Mouse (Mus musculus): Measurements from ENCODE around the gene Olfr1016. TPM values are rescaled to one million over a fixed set of nuclear protein-coding genes. Genes with fewer than 3 reads are reported as not detected.

Olfr1016 gene
- total RNA-seq (2021): not detected

DNA sequence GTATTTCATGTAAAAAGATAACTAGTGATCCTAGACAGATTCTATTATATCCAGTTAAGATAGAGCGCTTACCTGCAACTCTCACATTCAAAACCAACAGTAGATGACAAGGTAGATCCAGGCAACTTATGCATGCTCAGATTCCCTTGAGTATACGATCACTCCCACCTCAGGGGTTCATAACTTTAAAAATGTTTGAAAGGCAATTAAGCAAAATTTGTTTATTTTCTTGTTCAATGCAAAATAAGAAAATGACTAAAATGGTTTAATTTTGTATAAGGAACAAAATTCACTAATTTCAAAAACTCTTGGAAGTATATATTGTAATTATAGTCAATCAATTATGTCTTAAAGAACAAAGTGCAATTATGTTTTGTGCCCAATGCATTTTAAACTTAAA, at the start of gene Olfr1016:
Gene Olfr1016, minus strand, starts transcription at position 101 of the 400 bp plus-strand sequence.
- no peak for DNase-seq

DNA sequence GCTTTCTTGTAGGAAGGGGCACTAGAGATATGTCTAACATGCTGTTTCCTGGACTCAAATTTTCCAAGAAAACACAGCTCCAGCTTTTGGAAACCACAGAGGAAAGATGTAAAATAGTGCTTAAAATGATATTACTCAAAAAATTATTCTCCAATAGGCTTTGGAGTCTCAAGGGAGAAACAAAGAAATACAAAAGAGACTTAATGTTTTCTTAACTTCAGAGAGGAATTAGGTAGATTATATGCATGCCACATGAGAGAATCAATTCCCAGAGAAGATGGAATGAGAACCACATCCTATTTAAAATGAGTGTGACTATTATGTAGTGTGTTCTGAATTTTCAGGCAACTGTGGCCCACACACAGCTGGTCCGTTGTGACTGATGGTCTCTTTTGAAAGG, 44.4 kb upstream of the Olfr1016 start, which contains the start of gene Olfr1020:
Gene Olfr1020, plus strand, starts transcription at position 301 of the 400 bp plus-strand sequence.
- DNase-seq: no peak

- DNase-seq: no peak
Measured at GRCm38 (mm10) chr2:85845383-85845782, 43.0 kb upstream of the Olfr1016 start, which contains the start of gene Olfr1019. Gene Olfr1019, minus strand, starts transcription at chr2:85845483.

DNA sequence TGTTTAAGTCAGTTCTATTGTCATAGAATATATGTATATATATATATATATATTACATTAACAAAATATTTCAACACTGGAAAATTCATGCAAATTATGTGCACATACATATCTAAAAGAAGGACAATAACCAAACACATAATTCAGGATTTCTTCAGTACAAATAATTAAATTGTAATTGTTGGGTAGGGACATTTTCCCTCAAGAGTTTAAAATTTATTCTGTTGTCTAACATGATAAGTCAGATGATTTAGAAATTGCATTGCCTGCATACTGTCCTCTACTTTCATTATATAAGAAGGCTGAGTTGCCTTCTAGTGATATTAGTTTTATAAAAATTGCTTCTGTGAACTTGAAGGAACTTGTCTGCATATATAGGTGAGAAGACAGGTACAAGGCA, 15.8 kb upstream of the Olfr1016 start, which contains the start of gene Olfr1018:
Gene Olfr1018, plus strand, starts transcription at position 301 of the 400 bp plus-strand sequence.
- no peak for DNase-seq

- DNase-seq: no peak
Measured at GRCm38 (mm10) chr2:85804501-85804900, 2.2 kb upstream of the Olfr1016 start.

GRCm38 (mm10) chr2:85792331-85792730, 10.0 kb downstream of the Olfr1016 start:
- no peak for DNase-seq

GRCm38 (mm10) chr2:85781717-85782116, 20.6 kb downstream of the Olfr1016 start, which contains the start of gene Olfr1015:
Gene Olfr1015, plus strand, starts transcription at chr2:85782017.
- no peak for DNase-seq

- DNase-seq: no peak
Measured at GRCm38 (mm10) chr2:85772413-85772812, 29.9 kb downstream of the Olfr1016 start, which contains the start of gene Olfr1014. Gene Olfr1014, plus strand, starts transcription at chr2:85772713.

DNA sequence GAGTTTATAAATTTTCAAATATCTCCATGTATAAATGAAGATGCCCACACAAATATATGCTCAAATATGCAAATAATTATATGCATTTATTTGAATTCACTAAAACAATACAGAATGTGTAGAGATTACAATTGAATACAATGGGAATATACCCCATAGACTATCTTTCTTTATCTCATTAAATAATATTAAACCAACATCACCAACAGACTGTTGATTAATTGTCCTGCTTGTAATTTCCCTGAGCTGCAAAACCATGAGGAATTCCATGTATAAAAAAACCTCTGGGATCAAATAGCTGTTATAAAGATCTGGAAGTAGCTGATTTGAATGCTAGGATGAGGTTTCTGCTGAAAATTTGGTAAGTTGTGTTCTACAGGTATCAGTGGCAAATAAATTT, 35.5 kb downstream of the Olfr1016 start, which contains the start of gene Olfr1013:
Gene Olfr1013, plus strand, starts transcription at position 301 of the 400 bp plus-strand sequence.
- DNase-seq: no peak

GRCm38 (mm10) chr2:85762666-85763065, 39.7 kb downstream of the Olfr1016 start, which contains the start of gene Olfr1012:
Gene Olfr1012, minus strand, starts transcription at chr2:85762766.
- no peak for DNase-seq

DNA sequence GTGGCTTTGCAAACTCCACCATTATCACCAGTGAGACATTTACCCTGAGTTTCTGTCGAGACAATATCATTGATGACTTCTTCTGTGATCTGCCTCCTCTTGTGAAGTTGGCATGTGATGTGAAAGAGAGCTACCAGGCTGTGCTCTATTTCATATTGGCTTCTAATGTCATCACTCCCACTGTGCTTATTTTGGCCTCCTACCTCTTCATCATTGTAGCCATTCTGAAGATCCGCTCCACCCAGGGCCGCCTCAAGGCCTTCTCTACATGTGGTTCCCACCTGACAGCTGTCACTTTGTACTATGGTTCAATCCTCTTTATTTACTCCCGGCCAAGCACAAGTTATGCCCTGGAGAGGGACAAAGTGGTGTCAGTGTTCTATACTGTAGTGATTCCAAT, 48.5 kb downstream of the Olfr1016 start:
- DNase-seq: no peak

Other genes with a start within 250 kb of the Olfr1016 start
- not detected for gene Olfr996, start 223.3 kb downstream of the Olfr1016 start, total RNA-seq (2021)
- gene Olfr998, start 213.6 kb downstream of the Olfr1016 start, total RNA-seq (2021): not detected
- gene Olfr1000, start 190.6 kb downstream of the Olfr1016 start, total RNA-seq (2021): not detected
- gene Olfr1002, start 151.8 kb downstream of the Olfr1016 start, total RNA-seq (2021): not detected
- not detected for gene Olfr154, start 138.1 kb downstream of the Olfr1016 start, total RNA-seq (2021)
- not detected for gene Olfr1006, start 123.8 kb downstream of the Olfr1016 start, total RNA-seq (2021)
- gene Olfr1008, start 113.1 kb downstream of the Olfr1016 start, total RNA-seq (2021): not detected
- gene Olfr1009, start 87.1 kb downstream of the Olfr1016 start, total RNA-seq (2021): not detected
- not detected for gene Olfr1012, start 39.8 kb downstream of the Olfr1016 start, total RNA-seq (2021)
- not detected for gene Olfr1013, start 35.4 kb downstream of the Olfr1016 start, total RNA-seq (2021)
- not detected for gene Olfr1014, start 29.8 kb downstream of the Olfr1016 start, total RNA-seq (2021)
- not detected for gene Olfr1015, start 20.5 kb downstream of the Olfr1016 start, total RNA-seq (2021)
- gene Olfr1018, start 15.9 kb upstream of the Olfr1016 start, total RNA-seq (2021): not detected
- not detected for gene Olfr1019, start 42.9 kb upstream of the Olfr1016 start, total RNA-seq (2021)
- gene Olfr1020, start 44.5 kb upstream of the Olfr1016 start, total RNA-seq (2021): not detected
- gene Olfr1022, start 66.0 kb upstream of the Olfr1016 start, total RNA-seq (2021): not detected
- not detected for gene Olfr1023, start 83.1 kb upstream of the Olfr1016 start, total RNA-seq (2021)
- not detected for gene Olfr1024, start 102.5 kb upstream of the Olfr1016 start, total RNA-seq (2021)
- gene Olfr1025-ps1, start 112.6 kb upstream of the Olfr1016 start, total RNA-seq (2021): not detected
- gene Olfr1026, start 119.0 kb upstream of the Olfr1016 start, total RNA-seq (2021): not detected
- not detected for gene Olfr1028, start 147.9 kb upstream of the Olfr1016 start, total RNA-seq (2021)
- not detected for gene Olfr1029, start 171.4 kb upstream of the Olfr1016 start, total RNA-seq (2021)
- gene Olfr1030, start 176.7 kb upstream of the Olfr1016 start, total RNA-seq (2021): not detected
- gene Olfr1031, start 187.8 kb upstream of the Olfr1016 start, total RNA-seq (2021): not detected
- gene Olfr1032, start 203.0 kb upstream of the Olfr1016 start, total RNA-seq (2021): not detected
- not detected for gene Olfr1033, start 218.1 kb upstream of the Olfr1016 start, total RNA-seq (2021)
- not detected for gene Olfr1034, start 243.3 kb upstream of the Olfr1016 start, total RNA-seq (2021)